Mouse (Mus musculus) cerebellum, adult 8-10 months (tissue): ENCODE data around the gene Nod2.
A peak's percentile ranks its signal among the peaks of the same experiment; 100 is the strongest.

Experiments used
- DNase-seq: peaks from one replicate; pipeline ENCODE4 v3.0.0; 2022

Nod2 gene

DNA sequence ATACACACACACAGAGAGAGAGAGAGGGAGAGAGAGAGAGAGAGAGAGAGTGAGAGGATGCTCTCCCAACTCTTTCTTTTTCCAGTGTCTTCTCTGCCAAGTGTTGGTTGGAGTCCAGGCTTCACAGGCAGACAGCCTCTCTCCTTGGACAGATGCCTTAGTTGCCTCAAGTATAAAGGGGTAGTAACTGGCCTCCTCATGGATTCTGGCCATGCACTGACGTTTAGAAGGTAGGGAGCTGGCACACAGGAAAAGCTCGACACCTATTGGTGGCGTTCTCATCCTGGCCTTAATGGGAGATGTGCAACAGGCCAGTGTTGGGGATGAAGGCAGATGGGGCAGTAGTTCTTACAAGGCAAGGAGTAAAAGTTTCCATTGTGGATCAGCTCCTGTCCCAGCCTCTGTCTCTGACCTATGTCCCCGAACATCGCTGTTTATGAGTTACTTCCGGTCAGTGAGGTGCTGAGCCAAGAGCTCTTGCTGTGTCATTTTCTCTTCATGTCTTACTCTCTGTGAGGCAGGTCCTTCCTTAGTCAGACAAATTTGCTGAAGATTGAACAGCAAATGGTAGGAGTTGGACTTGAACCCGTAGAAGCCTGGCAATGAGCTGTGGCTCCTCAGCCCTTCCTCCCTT, 36.7 kb downstream of the Nod2 start:
- DNase-seq = no peak

DNA sequence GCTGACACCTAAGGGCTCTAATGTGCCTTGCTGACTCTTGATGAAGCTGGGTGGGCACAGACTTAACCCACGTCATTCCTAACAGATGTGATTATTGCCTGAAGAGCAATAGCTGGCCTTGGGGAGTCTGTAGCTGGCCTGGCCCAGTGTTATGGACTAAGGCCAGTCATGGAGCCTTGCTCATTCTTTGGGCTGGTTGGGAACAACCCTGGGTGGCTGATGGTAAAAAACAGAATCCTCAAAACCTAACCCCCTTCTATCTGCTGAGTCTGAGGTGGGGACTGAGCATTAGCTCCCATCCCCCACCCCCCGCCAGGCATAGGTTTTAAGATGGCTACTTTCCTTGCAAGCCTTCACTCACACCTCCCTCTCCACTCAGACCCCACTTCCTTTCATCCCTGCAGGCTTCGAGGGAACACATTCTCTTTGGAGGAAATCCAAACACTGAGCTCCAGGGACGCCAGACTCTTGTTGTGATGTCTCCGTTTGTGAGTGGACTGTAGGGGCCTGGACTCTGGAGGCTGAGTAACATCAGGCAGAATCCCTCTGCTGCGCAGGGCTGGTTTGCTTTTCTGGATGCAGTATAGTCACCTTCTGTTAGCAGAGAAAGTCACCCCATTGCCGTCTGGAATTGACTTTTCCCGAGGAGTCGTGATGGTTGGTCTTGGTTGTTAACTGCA, 39.3 kb downstream of the Nod2 start:
- no peak for DNase-seq

GRCm38 (mm10) chr8:88686906-88687235, 39.8 kb downstream of the Nod2 start:
- DNase-seq = no peak

DNA sequence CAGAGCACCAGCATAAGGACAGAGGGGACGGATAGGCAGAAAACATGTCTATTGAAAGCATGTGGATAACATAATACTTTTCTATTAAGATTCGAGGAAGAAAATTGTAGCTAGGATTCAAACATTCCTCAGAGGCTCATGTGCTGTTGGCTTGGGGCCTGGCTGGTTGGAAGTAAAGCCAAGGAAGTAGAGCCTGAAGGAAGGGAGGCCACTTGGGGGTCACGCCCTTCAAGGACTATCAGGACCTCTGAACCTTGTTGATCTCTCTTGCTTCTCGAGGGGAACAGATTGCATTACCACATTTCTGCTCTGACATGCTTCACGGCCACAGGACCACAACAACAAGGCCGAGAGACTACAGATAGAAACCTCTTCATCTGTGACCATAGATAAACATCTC, 42.0 kb downstream of the Nod2 start:
- no peak for DNase-seq

DNA sequence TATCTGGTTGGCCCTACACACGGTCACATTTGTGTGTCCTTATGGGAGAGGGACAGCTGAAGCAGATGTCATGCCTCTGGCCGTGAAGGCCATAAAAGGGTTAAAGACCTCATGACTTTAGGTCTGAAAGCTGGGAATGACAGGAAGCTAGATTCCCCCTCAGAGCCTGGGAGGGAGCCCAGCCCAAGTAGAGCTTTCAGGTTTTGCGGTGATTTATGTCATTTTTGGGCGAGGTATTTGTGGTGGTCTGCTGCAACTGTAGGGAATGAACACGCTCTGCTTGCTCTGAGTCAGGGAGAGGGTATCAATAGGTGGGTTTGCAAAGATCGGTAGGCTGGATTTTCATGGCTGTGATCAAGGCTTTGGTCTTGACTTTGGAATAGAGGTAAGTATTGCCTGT, 42.8 kb downstream of the Nod2 start:
- no peak for DNase-seq

GRCm38 (mm10) chr8:88691342-88691948, 44.3 kb downstream of the Nod2 start:
- DNase-seq = no peak

GRCm38 (mm10) chr8:88691961-88692360, 44.8 kb downstream of the Nod2 start:
- DNase-seq = no peak

- no peak for DNase-seq
These were observed 45.8 kb downstream of the Nod2 start for GRCm38 (mm10) chr8:88692866-88693265.

DNA sequence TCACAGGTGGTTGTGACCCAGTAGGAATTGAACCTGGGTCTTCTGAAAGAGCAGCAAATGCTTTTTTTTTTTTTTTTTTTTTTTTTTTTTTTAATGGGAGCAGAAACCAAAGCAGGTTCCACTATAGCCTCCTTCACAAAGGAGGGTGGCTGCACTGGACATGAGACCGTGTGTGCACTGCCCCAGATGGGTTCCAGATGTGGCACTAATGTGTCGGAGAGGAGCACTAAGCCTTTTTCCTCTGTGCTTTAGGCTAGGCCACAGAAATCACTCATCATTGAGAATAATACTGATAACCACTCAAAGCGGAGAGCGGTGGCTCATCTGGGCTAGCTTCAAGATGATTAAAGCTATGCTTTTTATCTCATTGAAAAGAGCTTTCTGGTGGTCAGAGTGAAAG, 46.3 kb downstream of the Nod2 start:
- DNase-seq = no peak

GRCm38 (mm10) chr8:88694291-88694690, 47.2 kb downstream of the Nod2 start:
- DNase-seq = no peak

- no peak for DNase-seq
These were observed 49.1 kb downstream of the Nod2 start for GRCm38 (mm10) chr8:88696228-88696627.

DNA sequence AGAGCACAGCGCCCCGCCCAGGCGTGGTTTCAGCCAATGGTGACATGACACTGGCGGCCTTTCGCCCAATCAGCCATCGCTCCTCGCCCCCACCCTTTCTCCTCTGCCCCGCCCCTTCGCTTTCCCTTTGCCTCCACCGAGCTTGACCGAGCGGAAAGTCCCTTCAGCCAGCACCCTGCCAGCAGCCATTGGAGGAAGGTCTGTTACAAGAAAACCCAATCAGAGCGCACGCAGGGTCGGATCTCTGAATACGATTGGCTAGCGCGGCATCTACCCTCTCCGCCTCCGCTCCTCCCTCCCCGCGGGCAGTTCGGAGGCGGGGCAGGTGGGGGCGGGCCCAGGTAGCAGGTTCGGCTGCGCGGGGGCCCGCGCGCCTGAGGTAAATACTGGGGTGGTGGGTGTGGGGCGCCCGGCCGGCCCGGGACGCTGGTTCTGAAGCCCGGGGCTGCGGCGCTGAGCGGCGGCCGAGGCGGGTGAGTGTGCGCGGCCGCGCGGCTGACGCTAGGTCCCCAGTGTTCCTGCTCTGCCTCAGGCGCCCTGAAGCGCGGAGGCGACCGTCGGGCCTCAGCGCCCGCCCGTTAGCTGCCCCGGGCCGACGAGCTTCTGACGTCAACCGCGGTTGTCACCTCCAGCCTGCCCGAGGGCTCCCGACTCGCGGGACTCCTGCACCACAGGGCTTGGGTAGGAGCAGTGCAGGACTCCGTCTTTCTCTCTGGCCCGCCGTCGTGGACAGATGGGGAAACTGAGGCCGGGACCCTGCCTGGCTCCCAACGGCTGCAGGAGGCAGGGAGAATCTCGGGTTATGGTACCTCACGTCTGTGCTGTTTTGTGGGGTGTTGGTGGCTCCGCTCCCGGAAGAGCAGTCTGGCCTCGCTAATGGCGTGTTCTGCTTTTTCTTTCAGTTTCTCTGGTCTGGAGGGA, 49.9 kb downstream of the Nod2 start, which contains the start of gene Cyld:
Gene Cyld, plus strand, starts transcription at position 308 of the 921 bp plus-strand sequence.
- peak; percentile 98 for DNase-seq

DNA sequence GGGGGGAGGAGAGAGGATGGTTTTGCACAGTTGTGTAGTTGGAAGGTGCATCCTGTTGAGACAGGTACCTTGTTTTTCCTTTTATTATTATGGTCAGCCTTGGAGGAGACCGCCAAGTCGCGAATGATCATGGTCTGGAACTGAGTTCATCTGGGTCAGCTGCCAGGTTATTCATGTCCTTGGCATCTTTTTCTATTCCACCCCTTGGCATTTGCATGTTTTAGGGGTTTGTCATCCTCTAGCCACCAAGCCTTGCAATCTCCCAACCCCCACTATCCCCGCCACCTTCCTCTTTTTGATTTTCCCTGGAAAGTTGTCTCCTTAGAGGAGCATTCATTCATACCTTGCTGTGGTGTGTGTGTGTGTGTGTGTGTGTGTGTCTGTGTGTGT, 50.5 kb downstream of the Nod2 start:
- DNase-seq = peak; percentile 56

GRCm38 (mm10) chr8:88698048-88698447, 50.9 kb downstream of the Nod2 start:
- DNase-seq = no peak

- peak; percentile 39 for DNase-seq
These were observed 54.5 kb downstream of the Nod2 start for GRCm38 (mm10) chr8:88701611-88702010.

DNA sequence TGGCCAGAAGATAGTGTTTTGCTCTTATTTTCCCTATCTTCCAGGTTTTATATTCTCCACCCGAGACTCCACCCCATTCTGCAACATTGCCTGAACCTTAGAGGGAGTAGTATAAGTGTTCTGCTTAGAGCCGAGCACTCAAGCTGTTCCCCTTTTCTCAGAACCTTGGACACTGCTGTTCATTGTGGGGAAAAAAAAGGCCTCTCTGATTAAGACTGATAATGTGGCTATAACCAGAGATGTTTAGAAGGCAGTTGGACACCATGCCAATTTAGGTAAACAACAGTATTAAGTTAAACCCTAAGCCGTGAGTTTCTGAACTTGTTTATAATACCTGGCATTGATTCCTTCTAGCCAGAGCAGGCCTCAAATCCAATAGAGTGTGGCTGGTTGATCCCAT, 55.7 kb downstream of the Nod2 start:
- DNase-seq = no peak

DNA sequence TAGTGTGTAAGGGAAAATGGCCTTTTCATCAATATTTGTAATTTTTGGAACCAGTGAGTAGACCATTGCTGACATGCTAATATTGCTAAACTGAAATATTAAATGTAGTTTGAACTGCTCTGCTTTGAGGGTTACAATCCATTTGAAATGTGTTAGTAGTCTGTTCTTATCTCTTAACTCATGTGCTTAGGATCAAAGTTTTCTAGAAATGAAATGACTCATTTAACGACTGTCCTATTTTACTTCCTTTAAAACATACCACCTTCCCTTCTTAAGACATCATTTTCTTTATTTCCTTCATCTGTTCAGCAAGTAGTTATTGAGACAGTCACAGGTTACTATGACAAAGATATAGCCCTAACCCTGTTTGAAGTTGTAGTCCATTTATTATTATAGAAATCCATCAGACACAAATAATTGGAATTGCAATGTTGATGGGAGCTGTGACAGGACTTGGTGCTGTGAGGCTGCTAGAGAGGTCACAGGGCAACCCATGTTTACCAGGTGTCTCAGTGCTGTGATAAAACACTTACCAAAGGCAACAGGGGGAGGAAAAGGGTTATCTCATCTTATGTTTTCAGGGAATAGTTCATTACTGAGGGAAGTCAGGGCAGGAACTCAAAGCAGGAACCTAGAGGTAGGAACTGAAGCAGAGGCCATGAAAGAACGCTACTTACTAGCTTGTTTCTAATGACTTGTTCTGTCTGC, 76.3 kb downstream of the Nod2 start:
- DNase-seq = no peak
